Mouse (Mus musculus) cerebellum, adult 8-10 months (tissue): Measurements from ENCODE around the gene Hspa12a.

Source experiments
- DNase-seq: peaks from one replicate; pipeline ENCODE4 v3.0.0; 2022

The Hspa12a gene

GRCm38 (mm10) chr19:58859357-58859756, 84.1 kb downstream of the Hspa12a start:
- DNase-seq, result no peak

DNA sequence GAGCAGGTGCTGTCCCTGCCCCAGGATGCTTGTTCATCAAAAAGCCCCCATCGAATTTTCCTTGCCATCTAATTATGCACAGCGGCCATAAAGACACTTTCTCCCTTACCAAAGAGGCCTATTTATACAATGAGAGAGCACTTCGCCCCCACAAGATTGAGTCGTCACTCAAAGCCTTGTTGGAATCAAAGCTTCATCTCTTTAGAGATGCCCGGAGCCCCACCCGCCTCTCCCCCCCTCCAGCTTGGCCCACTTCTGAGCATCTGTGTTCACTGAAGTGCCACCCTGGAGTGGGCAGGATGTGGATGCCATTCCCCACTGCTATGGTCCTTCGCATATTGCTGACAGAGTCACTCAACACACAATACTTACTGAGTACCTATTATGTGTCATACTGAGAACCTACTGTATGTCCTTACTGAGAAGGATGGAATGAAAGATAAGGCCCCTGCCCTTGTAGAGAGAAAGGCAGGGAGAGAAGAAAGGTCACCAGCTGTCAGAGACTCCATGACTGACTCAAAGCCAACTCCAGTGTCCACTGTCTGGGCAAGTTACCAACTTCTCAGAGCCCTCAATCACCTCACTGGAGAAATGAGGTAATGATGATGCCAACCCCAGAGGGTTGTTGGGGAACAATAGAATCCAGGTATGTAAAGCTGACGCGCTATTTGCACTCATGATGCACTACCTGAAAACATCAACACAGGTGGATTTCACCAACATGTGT, 87.2 kb downstream of the Hspa12a start:
- DNase-seq, result no peak

- no peak for DNase-seq
These were observed 88.6 kb downstream of the Hspa12a start for GRCm38 (mm10) chr19:58854899-58855298.

GRCm38 (mm10) chr19:58853036-58853735, 90.3 kb downstream of the Hspa12a start:
- DNase-seq, result no peak

GRCm38 (mm10) chr19:58850719-58851466, 92.6 kb downstream of the Hspa12a start:
- DNase-seq, result no peak

DNA sequence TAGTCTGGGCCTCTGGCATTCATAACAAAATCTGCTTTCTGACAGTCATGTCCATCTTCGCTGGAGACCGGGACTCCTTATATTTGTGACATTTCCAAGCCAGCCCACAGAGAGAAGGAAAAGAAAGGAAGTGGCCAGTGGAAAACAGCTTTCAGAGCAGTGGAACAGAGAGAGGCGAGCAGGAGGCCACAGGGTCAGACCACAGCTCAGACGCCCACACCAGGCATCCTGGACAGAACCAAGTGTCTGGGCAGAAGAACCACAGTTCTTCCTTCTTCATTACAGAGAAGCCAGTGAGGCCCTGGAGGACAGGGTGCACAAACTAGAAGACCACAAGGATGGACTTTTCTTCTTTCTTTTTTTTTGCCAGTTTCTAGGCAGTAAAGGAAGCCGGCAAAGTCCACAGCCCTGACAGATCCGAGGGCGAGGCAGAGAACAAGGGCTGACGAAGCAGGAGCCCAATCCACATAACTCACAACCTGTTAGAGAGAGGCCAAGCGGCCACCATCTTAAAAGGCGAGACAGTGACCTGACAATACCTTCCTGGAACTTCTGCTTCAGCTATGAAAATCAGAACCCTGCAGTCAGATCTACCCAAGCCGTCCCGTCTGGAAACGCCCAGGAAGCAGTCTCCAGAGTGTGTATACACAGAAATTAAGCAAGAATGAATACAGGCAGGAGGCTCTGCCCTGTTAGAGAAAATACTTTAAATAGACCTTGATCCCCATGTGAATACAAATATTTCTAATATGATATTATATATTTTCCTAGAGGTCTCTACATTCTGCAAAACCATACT, 93.9 kb downstream of the Hspa12a start:
- DNase-seq, result no peak

DNA sequence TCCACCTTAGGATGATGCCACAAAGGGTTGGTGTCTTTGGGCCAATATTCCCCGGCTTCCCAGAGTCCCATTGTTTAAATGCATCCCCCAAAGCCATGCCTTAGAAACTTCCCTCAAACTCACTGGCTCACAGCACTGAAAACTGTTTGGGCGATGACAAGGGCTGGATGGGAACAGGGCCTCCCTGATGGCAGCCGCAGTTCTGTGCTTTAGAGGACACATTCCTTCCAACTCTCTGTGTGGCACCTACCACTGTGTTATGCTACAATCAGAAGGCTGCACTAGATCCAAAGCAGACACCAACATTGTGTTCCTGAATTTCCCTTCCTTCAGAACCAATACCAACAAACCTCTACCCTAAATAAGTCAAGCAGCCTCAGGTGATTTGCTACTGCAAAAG, 99.8 kb downstream of the Hspa12a start:
- DNase-seq, result no peak

DNA sequence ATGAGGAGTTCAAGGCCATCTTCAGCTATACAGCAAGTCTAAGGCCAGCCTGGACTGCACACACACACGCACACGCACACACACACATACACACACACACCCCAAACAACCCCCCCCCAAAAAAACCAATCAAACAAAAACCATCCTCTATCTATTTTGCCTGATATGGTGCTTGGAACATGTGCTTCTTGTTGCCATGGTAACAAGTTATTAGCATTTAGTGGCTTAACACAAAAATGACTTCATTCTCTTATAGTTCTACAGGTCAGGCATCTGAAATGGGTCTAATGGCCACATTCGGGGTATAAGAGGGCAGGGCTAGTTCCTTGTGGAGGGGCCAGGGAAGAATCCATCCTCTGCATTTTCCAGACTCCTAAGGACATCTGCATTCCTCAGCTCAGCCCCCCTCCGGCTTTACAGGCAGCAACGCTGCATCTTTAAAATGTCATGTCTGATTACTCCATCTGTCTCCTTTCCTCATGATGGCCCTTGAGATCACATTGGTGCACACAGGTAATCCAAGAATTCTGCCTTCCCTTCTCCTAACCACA, 102.7 kb downstream of the Hspa12a start:
- no peak for DNase-seq

- DNase-seq, result no peak
These were observed 103.6 kb downstream of the Hspa12a start for GRCm38 (mm10) chr19:58839806-58840205.

DNA sequence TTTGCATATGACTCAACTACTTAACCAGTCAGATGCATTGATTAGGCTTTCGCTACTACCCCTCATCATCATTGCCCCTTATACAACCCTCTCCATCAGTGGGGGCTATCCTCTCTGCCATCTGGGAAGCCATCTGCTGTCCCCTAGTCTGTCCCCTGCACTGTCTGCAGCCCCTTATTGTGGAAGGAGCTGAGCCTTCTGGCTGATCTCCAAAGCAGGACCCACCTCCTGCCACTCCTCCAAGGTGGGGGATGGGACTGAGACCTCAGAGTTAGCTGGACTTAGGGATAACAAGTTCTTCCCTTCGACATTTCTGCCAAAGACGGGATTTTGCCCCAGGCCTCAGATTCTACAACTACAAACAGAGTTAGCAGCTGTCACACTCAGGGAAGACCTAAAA, 104.1 kb downstream of the Hspa12a start:
- no peak for DNase-seq

DNA sequence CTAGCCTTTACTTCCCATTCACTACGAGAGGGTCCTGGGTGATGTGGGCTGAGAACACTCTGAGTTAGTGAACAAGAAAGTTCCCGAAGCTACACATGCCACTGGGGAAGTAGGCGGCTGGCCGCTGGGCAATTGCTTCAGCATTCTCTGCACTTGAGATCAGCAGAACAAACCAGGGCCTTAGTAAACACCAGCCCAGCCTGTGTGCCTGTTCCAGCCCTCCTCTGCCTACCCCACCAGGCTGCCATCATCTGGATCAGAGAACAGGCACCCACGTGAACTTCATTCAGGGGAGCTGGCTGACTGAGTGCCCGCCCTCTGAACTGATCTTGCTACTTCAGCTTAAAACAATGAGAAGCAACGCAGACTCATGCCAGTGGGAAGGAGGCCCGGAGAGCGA, 104.7 kb downstream of the Hspa12a start:
- no peak for DNase-seq

DNA sequence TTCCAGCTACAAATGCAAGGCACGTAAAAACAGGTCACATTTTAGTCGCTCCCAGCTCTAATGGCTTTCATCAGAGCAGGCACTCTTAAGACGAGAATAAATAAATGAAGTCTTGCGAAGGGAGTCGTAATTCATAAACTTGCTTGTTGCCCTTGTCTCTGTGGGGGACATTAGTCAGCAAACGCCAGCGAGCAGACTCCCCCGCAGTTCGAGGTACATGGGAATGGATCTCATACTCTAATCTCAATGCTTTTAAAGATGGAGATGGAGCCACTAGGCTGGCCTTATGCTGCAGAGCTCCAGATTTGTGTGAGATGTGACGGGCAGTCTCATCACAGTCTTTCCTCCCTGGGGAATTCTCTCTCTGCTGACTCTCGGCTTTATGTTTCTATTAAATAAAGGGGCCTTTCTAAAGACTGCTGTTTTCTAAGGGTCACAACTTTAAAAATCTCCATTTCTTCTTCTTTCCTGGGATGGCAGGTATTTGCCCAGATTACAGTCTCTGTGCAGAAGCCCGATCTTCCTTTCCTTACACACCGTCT, 109.7 kb downstream of the Hspa12a start:
- DNase-seq, result no peak

- no peak for DNase-seq
These were observed 110.5 kb downstream of the Hspa12a start for GRCm38 (mm10) chr19:58832988-58833387.

DNA sequence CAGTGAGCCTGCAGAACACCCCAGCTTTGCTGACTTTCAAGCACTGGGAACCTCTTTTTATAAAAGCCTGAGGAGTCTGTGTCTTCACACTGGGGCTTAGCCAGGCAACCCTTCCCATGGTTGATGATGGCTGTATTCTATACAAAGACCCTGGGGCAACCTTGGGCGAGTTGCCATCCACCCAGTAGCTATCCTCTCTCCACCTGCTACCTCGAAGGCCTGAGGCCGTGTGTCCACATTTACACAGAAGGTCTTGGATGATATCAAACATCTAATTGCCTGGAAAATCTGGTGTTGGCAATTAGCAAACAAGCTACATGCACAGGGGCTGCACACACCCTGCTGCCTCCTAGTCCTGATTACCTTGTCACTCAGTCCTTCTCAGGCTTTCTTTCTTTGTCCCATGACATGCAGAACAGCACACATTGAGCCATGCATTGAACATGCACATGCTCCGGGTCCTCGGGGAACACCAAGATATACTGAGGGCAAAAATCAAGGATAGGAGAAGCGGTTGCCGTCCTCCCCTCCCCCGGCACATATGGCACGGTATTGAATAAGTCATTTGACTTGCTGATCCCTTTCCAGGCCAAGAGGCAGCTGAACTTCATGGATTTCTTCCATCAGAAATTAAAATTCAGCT, 112.1 kb downstream of the Hspa12a start:
- peak; percentile 25 for DNase-seq

- DNase-seq, result no peak
These were observed 113.3 kb downstream of the Hspa12a start for GRCm38 (mm10) chr19:58830182-58830581.

GRCm38 (mm10) chr19:58829575-58829974, 113.9 kb downstream of the Hspa12a start:
- peak; percentile 25 for DNase-seq

- no peak for DNase-seq
These were observed 115.8 kb downstream of the Hspa12a start for GRCm38 (mm10) chr19:58827656-58828055.

DNA sequence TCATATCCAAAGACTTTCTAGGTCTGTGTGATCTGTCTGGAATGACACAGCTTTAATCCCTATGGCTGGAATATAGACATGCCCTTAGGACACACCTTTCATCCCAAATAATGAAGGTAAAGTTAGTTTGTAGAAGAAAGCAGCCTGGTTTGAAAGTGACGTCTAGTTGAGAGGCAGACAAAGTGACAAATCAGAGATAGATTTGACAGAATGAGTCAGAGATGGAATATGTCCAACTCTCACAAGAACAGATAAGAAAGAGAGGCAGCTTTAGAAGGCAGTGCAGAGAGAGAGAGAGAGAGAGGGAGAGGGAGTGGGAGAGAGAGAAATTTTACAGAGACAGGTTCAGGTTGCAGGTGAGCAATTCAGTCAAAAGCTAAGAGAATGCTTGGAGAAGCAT, 119.1 kb downstream of the Hspa12a start:
- DNase-seq, result no peak

DNA sequence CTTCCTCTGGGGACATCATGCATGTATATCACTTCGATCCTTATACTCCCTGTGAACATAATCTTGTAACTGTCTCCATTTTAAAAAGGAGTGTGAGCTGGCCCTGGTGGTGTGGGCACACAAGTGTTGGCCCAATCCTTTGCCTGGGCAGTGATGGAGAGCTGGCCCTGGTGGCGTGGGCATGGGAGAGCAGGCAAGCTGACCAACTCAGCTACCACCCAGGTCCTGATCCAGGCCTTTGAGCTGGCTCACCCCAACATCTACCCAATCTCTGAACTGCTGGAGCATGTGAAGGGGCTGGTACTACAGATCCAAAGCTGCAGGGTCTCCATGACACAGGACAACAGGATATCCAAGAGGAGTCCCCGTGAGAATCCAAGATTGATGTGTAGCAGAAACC, 120.2 kb downstream of the Hspa12a start:
- peak; percentile 24 for DNase-seq

DNA sequence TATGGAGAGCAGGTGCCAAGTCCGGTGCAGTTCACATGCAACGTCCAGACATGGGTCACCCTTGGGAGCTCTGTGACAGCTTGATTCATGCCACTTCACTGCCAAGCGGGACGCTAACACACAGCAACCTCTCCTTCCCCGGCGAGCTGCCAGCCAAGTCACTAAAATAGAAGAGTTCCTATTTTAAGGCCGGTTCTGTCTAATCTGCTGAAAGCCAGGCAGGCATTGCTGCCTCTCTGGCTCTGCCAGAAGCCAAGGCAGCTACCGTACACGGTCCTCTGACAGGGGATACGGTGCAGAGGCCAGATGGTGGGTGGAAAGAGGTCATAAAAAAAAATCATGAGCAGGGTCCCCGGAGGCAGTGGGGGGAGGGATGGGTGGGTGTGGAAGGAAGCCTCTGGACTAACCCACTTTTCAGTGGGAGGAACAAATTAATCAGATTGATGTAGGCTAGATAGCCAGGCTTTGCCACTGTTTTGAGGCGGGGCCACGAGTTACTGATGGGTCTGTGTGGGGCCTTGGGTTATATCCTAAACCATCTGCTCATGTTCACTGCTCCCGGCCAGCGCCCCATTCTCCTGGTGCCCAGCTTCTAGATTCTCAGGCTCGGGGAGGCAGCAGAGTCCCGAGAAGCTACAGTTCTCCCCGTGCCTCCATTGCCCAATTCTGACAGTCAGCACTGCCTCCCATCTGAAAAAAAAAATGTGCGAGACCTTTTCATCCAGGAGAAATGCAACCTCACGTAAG, 120.8 kb downstream of the Hspa12a start:
- peak; percentile 92 for DNase-seq
